Mouse (Mus musculus) CH12.LX (cell line): ENCODE measurements at regions not wholly inside any gene's neighbourhood (a gene's known extent, or its start where the extent isn't known, plus 50 kb on each side); places are given as distances from the start of the nearest gene placed in this dataset.

Source experiments
- DNase-seq: peaks from one replicate; pipeline ENCODE4 v3.0.0-alpha.2; 2013; ENCODE audit errors: extremely low read depth
- H3K27ac ChIP-seq: 2 replicates; pipeline ENCODE4 v1.5.1; 2012; ENCODE audit warnings: low read depth, mild to moderate bottlenecking, control low read depth, moderate library complexity; ENCODE audit not compliant: insufficient read depth
- H3K27me3 ChIP-seq: replicated peaks from 2 replicates; pipeline ENCODE3; 2012; ENCODE audit warnings: inconsistent platforms
- H3K36me3 ChIP-seq, 2 experiments: replicated peaks in 1 of 2; 2 replicates each; pipeline versions ENCODE3 to v1.6.1; 2012; ENCODE audit warnings: inconsistent platforms in 1 of 2, low read length in 1 of 2, mild to moderate bottlenecking in 1 of 2, mixed read lengths in 1 of 2, moderate library complexity in 1 of 2; ENCODE audit not compliant: control insufficient read depth in 1 of 2, insufficient read depth in 1 of 2
- H3K4me1 ChIP-seq, 2 experiments: 2 replicates each; pipeline ENCODE4 v1.6.1; 2012; ENCODE audit warnings: inconsistent platforms in 1 of 2, moderate library complexity in 1 of 2; ENCODE audit not compliant: insufficient read depth in 2 of 2, control insufficient read depth in 1 of 2
- H3K4me2 ChIP-seq: 2 replicates; pipeline ENCODE4 v1.6.1; 2012; ENCODE audit warnings: low read depth, mild to moderate bottlenecking, control low read depth; ENCODE audit not compliant: poor library complexity, insufficient read depth, severe bottlenecking
- H3K4me3 ChIP-seq, 3 experiments: fragments of 150-350 bp in 1 of 3; sonication (generic) in 1 of 3; replicated peaks in 1 of 3; 2 replicates each; pipeline versions ENCODE3 to v1.5.1; 2011 to 2012; ENCODE audit warnings: low read depth in 2 of 3, low read length in 2 of 3, mild to moderate bottlenecking in 2 of 3, moderate library complexity in 2 of 3, control low read depth in 1 of 3, improper control_type of control experiment in 1 of 3, inconsistent platforms in 1 of 3, mixed read lengths in 1 of 3; ENCODE audit not compliant: poor library complexity in 1 of 3
- H3K79me2 ChIP-seq: replicated peaks from 2 replicates; pipeline ENCODE4 v1.6.1; 2012; ENCODE audit warnings: mild to moderate bottlenecking, moderate library complexity; ENCODE audit not compliant: control insufficient read depth, poor library complexity, insufficient read depth, severe bottlenecking; ENCODE audit errors: extremely low read depth
- H3K9ac ChIP-seq: 2 replicates; pipeline ENCODE4 v1.6.1; 2012; ENCODE audit warnings: low read depth, mild to moderate bottlenecking, control low read depth, moderate library complexity; ENCODE audit not compliant: insufficient read depth
- H3K9me3 ChIP-seq: replicated peaks from 2 replicates; pipeline ENCODE3; 2012; ENCODE audit warnings: low read length, inconsistent platforms, mixed read lengths
- BHLHE40 ChIP-seq: IDR thresholded peaks from 2 replicates; pipeline ENCODE4 v1.6.1; 2011; ENCODE audit warnings: mild to moderate bottlenecking, low read depth, low read length, improper control_type of control experiment
- E2F4 ChIP-seq: IDR thresholded peaks from 2 replicates; pipeline ENCODE4 v1.6.1; 2011; ENCODE audit warnings: low read depth, low read length, improper control_type of control experiment; ENCODE audit not compliant: insufficient replicate concordance
- ELF1 ChIP-seq: IDR thresholded peaks from 2 replicates; pipeline ENCODE4 v1.6.1; 2014; ENCODE audit warnings: low read depth, mild to moderate bottlenecking, inconsistent platforms, low read length, improper control_type of control experiment
- ETS1 ChIP-seq: conservative IDR thresholded peaks from 2 replicates; pipeline ENCODE4 v1.6.1; 2012; ENCODE audit warnings: low read depth, mild to moderate bottlenecking, inconsistent platforms, low read length, improper control_type of control experiment, moderate library complexity
- GABPA ChIP-seq: IDR thresholded peaks from 2 replicates; pipeline ENCODE4 v1.6.1; 2012; ENCODE audit warnings: low read depth, low read length, improper control_type of control experiment, inconsistent platforms; ENCODE audit not compliant: insufficient replicate concordance
- IRF4 ChIP-seq: IDR thresholded peaks from 2 replicates; pipeline ENCODE4 v1.6.1; 2014; ENCODE audit warnings: low read depth, mild to moderate bottlenecking, inconsistent platforms, low read length, improper control_type of control experiment
- KAT2A ChIP-seq: IDR thresholded peaks from 2 replicates; pipeline ENCODE4 v1.6.1; 2012; ENCODE audit warnings: low read length, improper control_type of control experiment, inconsistent platforms; ENCODE audit not compliant: insufficient replicate concordance
- MAFK ChIP-seq: IDR thresholded peaks from 2 replicates; pipeline ENCODE4 v1.6.1; 2011; ENCODE audit warnings: low read length, improper control_type of control experiment; ENCODE audit not compliant: insufficient replicate concordance
- MYC ChIP-seq: IDR thresholded peaks from 2 replicates; pipeline ENCODE4 v1.6.1; 2011; ENCODE audit warnings: low read depth, mild to moderate bottlenecking, improper control_type of control experiment, low read length
- NRF1 ChIP-seq: IDR thresholded peaks from 2 replicates; pipeline ENCODE4 v1.6.1; 2014; ENCODE audit warnings: low read depth, mild to moderate bottlenecking, inconsistent platforms, low read length, improper control_type of control experiment, moderate library complexity
- POLR2A ChIP-seq: IDR thresholded peaks from 2 replicates; pipeline ENCODE4 v1.6.1; 2011; ENCODE audit warnings: low read depth, mild to moderate bottlenecking, improper control_type of control experiment, low read length
- POLR2AphosphoS2 ChIP-seq: IDR thresholded peaks from 2 replicates; pipeline ENCODE4 v1.6.1; 2011; ENCODE audit warnings: low read depth, low read length, improper control_type of control experiment
- RCOR1 ChIP-seq: conservative IDR thresholded peaks from 2 replicates; pipeline ENCODE4 v1.6.1; 2012; ENCODE audit warnings: low read depth, mild to moderate bottlenecking, inconsistent platforms, low read length, improper control_type of control experiment
- SIN3A ChIP-seq: IDR thresholded peaks from 2 replicates; pipeline ENCODE4 v1.6.1; 2012; ENCODE audit warnings: low read length, improper control_type of control experiment, inconsistent platforms
- UBTF ChIP-seq: IDR thresholded peaks from 2 replicates; pipeline ENCODE4 v1.6.1; 2012; ENCODE audit warnings: low read depth, mild to moderate bottlenecking, inconsistent platforms, low read length, improper control_type of control experiment, moderate library complexity
- USF2 ChIP-seq: conservative IDR thresholded peaks from 2 replicates; pipeline ENCODE4 v1.6.1; 2011; ENCODE audit warnings: low read depth, low read length, improper control_type of control experiment
- ZC3H11A ChIP-seq: IDR thresholded peaks from 2 replicates; pipeline ENCODE4 v1.6.1; 2012; ENCODE audit warnings: low read depth, mild to moderate bottlenecking, inconsistent platforms, low read length, improper control_type of control experiment
- ZKSCAN1 ChIP-seq: IDR thresholded peaks from 2 replicates; pipeline ENCODE4 v1.6.1; 2012; ENCODE audit warnings: low read depth, inconsistent platforms, low read length, improper control_type of control experiment, borderline replicate concordance
- ZNF384 ChIP-seq: IDR thresholded peaks from 2 replicates; pipeline ENCODE4 v1.6.1; 2012; ENCODE audit warnings: low read depth, low read length, improper control_type of control experiment, inconsistent platforms
- dilution Hi-C: fragments of 300-500 bp; cut with MboI; formaldehyde crosslinking; loops from 2 replicates; pipeline ENCODE4 v1.14.3; 2020; ENCODE audit warnings: low sequenced_read_pairs; ENCODE audit not compliant: extremely low pct_unique_long_range_greater_than_20kb, extremely low pct_ligation_motif_present
- in situ Hi-C: fragments of 300-500 bp; cut with MboI; formaldehyde crosslinking; loops from 3 replicates; pipeline ENCODE4 v1.14.3; 2019; ENCODE audit warnings: low sequenced_read_pairs, low pct_ligation_motif_present, low pct_unique_long_range_greater_than_20kb, mixed read lengths

DNA sequence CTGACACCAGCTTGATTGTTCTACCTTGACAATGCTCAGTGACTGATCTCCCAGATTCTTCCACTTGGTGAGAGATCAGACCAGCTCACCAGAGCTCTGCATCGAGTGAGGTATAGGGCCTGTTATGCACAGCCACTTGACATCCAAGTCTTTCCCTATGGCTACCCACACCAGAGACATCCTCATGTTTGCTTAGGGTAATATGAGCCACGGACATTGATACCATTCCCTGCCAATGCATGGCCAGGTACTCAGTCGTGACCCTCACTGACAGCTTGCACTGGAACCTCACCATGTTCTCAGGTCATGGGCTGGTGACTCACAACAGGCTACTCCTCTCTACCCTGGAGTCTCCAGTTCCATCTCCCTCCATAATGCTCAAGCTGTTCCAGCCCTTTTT is 290.4 kb upstream of the Robo2 start:
- Histone ChIP-seq H3K9ac (no peak overlapping the region), H3K27ac (no peak overlapping the region), H3K4me2 (no peak overlapping the region), H3K36me3 (no peaks in the 10 kb centered on the region), H3K27me3 (no peaks in the 10 kb centered on the region), H3K79me2 (no peaks in the 10 kb centered on the region), H3K9me3 (peaks cover 52% of the 10 kb centered on the region), H3K4me1 (no peaks in the 10 kb centered on the region), H3K4me3 (no peak overlapping the region)
- in situ Hi-C loops = no loop called here
- DNase-seq = no peak
- TF ChIP-seq ETS1 = no peak
- TF ChIP-seq USF2 = no peak
- no peak for TF ChIP-seq ELF1
- TF ChIP-seq ZC3H11A = no peak
- no peak for TF ChIP-seq BHLHE40
- TF ChIP-seq POLR2AphosphoS2 = no peak
- TF ChIP-seq ZNF384 = no peak
- no peak for TF ChIP-seq RCOR1
- TF ChIP-seq POLR2A = no peak
- no peak for TF ChIP-seq SIN3A
- no peak for TF ChIP-seq KAT2A
- no peak for TF ChIP-seq MAFK
- TF ChIP-seq GABPA = no peak
- no peak for TF ChIP-seq E2F4
- TF ChIP-seq ZKSCAN1 = no peak
- TF ChIP-seq UBTF = no peak
- dilution Hi-C loops = no loop called here

DNA sequence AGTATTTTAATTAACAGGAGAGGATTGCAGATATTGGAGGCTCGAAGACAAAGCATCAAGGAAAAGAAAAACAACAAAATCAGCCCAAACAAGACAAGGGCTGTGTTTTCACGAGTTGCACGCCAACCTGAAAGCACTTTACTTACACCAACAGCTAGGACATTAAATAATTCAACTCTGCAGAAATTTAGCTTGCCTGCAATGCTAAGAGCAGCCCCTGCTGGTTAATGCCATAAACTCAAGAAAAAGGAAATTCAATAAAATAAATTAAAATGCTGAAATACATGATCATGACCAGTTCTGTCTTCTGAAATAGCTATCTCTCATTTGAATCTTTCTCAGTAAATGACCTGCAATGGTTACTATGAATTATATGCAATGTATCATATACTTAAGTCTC is 271.7 kb upstream of the Robo2 start:
- in situ Hi-C loops (no loop called here), dilution Hi-C loops (no loop called here)
- Histone ChIP-seq H3K27ac (no peak overlapping the region), H3K79me2 (no peaks in the 10 kb centered on the region), H3K9ac (no peak overlapping the region), H3K36me3 (no peaks in the 10 kb centered on the region), H3K4me3 (no peak overlapping the region), H3K9me3 (peaks cover 42% of the 10 kb centered on the region), H3K27me3 (no peaks in the 10 kb centered on the region), H3K4me1 (no peaks in the 10 kb centered on the region), H3K4me2 (no peak overlapping the region)
- no peak for DNase-seq
- TF ChIP-seq IRF4 = no peak
- no peak for TF ChIP-seq NRF1
- TF ChIP-seq ZC3H11A = no peak
- no peak for TF ChIP-seq ELF1
- TF ChIP-seq MYC = no peak
- no peak for TF ChIP-seq MAFK
